Mouse (Mus musculus) hematopoietic multipotent progenitor cell, adult 10-12 weeks (in vitro differentiated cells): ENCODE data around the gene Chl1. TPM values are rescaled to one million over a fixed set of nuclear protein-coding genes. Genes with fewer than 3 reads are reported as not detected.

ENCODE experiments used
- polyA plus RNA-seq: library from polyadenylated mRNA; stranded (reverse); fragments of >175 nt; gene quantifications from 2 replicates; pipeline ENCODE4 v1.2.3, GENCODE M21; 2012; ENCODE audit warnings: low replicate concordance

Gene Chl1
- 0.04 TPM in 2 replicates for polyA plus RNA-seq

DNA sequence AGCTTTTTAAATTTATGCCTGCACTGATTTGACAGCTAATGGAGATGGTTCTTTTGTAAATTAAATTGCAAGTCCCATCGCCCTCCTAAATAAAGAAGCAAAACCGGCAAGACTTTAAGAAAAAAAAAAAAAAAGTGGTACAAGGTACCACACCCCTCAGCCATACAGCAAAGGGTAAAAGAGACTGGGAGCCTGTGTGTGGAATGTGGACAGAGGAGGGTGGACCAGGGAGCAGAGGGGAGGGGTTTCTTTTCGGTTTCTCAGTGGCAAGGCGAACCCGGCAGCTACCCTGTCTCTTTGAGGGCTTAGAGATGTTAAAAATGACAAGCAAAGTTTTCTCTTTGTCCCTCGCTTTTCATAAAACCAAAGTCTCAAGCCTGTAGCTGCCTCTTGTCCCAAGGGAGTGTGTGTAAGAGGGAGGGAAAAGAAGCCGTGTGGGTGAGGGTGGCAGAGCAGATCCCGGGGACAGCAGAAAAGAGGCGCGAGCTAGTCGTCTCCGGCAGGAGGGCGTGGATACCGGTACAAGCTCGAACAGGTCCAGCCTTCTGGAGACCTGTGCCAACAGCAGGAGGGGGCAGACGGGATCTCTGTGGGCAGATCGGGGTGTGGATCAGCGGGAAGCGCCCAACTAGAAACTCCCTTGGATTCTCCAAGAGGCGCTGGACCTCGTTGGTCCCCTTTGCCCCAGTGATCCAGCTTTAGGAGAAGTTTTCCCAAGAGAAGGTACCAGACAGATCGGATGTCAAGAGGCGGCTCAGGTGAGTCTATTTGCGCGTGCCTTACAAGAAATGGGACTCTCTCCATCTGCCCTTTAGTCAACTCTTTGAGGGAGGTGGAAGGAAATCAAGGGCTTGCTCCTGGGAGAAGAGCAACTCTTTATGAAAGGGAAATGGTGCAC lies at the start of gene Chl1:
TSS of gene Chl1 (plus strand) at position 195 of the 898 bp plus-strand sequence.

